Mouse (Mus musculus) right cerebral cortex, postnatal 36 days (tissue): Measurements from ENCODE around the gene Tgfbr3l.

Experiments
- DNase-seq, 2 experiments: peaks; one replicate each; pipeline ENCODE4 v3.0.0; 2022; ENCODE audit warnings: low spot score in 2 of 2, mixed read lengths in 1 of 2

Tgfbr3l gene

GRCm38 (mm10) chr8:4265160-4265914 is 17.3 kb downstream of the Tgfbr3l start:
- peak in 1 of 2 experiments; percentile 21 for DNase-seq

DNA sequence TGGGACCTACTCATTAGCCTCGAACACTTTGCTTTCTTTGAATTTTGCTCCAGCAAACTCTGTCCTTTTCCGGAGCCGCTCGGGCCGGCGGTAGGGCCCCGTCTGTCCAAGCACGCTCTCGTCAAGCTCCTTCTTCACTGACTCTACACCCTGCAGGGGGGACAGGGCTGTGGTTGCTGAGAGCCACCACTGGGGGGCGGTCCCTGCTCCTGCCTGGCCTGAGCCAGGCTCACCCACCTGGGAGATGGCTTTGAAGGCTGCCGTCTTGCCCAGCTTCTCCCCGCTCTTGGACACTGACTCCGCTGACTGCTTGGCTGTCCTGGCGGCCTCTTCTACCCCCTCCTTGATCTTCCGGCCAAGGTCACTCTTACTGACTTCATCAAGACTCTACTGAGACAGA is 19.6 kb downstream of the Tgfbr3l start:
- DNase-seq, result no peak

GRCm38 (mm10) chr8:4269609-4270008 is 21.6 kb downstream of the Tgfbr3l start:
- DNase-seq, result no peak

- DNase-seq, result peak; percentile 96
Observed at GRCm38 (mm10) chr8:4275275-4276110, 27.5 kb downstream of the Tgfbr3l start, which contains the start of gene Timm44. Timm44 (minus strand) TSS chr8:4275913.

GRCm38 (mm10) chr8:4276111-4276465 is 28.1 kb downstream of the Tgfbr3l start:
- no peak for DNase-seq

DNA sequence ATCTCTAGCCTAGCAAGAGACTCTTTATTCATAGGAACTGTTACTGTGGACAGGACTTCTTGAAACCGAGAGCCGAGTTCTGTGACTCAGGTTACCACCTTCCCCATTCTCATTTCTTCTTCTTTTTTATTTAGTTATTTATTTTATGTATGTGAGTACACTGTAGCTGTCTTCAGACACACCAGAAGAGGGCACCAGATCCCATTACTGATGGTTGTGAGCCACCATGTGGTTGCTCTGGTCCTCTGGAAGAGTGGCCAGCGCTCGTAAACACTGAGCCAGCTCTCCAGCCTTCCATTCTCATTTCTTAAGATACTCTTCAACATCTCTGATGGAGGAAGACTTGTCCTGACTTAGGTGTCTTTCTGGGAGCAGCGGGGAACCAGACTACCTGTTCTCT is 44.7 kb downstream of the Tgfbr3l start:
- no peak for DNase-seq

GRCm38 (mm10) chr8:4297822-4298221 is 49.8 kb downstream of the Tgfbr3l start:
- no peak for DNase-seq
